Mouse (Mus musculus): Measurements from ENCODE around the gene Pls3.

The Pls3 gene

DNA sequence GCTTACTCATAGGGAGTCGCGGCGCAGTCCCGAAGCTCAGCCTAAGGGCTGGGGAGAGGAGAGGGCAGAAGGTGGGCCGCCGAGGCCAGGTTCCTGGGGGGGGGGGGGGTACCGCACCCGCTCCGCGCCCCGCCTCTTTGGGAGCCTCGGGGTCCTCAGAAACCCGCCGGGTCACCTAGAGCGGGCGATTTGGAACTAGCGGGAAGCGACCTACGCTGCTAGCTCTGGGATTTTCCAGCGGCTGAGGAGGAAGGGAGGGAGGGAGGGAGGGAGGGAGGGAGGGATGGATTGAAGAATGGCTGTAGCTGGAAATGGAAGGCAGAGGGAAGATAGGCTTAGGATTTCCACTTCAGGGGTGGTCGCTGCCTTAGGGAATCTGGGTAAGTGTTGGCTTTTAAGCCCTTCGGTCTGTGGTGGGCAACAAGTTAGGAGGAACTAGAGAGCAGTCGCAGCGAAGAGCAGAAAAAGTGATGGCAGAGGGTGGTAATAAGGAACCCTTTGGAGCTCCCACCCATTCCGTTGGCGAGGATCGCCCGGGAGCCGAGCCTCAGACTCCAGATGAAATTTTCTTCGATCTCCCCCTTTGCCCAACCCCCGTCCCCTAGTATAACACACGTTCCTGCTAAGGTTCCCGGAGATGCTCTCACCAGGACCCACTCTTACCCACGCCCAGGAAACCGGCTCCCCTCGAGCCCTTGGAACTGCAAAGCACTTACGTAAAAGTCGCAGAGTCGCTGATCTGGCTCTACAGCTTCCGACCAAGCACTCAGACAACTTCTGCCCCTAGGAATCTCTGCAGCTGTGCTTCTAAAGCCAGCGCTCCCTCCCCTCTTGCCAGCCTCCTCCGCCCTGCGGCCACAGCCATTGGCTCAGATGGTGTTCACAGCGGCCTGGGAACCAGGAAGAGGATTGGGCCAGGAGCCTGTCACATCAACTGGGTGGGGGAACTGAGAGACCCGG lies at the start of gene Pls3:
Gene Pls3, minus strand, starts transcription at position 851 of the 960 bp plus-strand sequence.
- DNase-seq: peak; percentile 82 to 84

DNA sequence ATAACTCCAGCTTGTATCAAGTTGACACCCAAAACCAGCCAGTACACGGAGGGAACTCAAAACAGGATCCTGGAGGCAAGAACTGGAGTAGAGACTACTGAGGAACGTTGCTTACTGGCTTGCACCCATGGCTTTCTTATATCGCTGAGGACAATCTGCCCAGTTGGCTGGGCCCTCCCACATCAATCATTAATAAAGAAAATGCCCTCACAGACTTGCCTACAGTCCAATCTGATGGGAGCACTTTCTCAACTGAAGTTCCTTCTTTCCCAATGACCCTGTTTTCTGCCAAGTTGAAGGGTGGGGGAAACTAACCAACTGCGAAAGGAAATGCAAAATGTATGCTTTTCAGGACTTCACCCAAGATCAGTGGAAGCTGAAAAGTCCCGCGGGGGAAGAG lies 20.7 kb upstream of the Pls3 start:
- DNase-seq: no peak

DNA sequence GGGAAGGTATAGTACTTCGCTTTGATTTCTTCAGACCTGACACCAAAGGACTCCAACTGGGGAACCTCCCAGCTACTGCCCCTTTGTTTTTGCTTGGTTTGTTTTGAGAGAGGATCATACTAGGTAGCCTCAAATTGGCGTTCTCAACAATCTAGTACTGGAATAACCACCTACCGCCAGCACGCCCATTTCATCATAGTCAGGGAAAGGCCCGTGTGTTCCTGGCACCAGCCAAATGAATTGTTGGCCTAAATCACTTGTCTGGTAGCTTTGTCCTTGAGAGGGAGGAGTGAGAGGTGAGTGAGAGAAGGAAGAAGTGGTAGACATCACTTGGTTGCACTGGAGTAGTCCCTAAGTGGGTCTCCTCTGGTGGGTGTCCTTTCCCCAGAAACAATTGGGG lies 584 bp upstream of the Pls3 start:
- DNase-seq: peak; percentile 2 to 9

DNA sequence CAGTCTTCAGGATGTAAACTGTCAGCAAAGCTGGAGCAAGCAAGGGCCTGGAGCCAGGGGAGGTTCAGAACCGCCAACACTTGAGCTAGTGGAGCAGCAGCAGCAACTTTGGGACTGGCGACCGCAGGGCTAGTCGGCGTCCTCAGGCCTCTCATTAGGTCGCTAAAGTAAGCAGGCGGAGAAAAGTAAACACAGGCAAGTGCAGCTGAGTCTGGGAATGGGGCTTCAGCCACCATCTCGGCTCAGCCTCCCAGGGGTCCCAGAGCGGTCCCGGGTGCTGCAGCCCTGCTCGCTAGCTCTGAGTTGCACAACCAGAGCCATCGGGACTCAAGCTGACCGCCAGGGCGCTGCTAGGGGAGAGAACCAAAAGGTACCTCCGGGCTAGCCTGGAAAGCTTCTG lies 1.2 kb downstream of the Pls3 start:
- peak; percentile 24 to 27 for DNase-seq

GRCm38 (mm10) chrX:75873253-75873652 lies 1.7 kb downstream of the Pls3 start:
- DNase-seq: no peak

DNA sequence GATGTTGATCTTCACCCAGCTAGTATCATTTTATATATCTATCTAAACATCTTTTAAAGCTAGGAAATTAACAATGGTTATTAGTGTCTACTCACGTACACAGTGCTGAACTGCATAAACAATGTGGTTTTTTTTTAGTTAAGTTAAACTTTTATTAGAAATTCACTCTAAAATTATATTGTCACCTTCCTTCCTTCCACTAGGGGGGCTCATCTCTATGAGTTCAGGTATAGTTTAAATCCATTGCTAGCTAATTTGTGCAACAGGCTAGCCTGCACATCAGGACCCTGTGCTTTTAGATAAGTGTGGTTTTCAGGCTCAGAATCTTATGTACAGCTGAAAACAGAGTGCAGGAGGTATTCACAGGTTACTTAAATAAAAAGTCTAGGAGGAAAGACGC lies 3.1 kb downstream of the Pls3 start:
- no peak for DNase-seq

GRCm38 (mm10) chrX:75861715-75862114 lies 13.3 kb downstream of the Pls3 start:
- DNase-seq: no peak

GRCm38 (mm10) chrX:75854294-75854693 lies 20.7 kb downstream of the Pls3 start:
- DNase-seq: no peak

- no peak for DNase-seq
Observed at GRCm38 (mm10) chrX:75844290-75844689, 30.7 kb downstream of the Pls3 start.

GRCm38 (mm10) chrX:75842835-75843234 lies 32.1 kb downstream of the Pls3 start:
- DNase-seq: no peak

DNA sequence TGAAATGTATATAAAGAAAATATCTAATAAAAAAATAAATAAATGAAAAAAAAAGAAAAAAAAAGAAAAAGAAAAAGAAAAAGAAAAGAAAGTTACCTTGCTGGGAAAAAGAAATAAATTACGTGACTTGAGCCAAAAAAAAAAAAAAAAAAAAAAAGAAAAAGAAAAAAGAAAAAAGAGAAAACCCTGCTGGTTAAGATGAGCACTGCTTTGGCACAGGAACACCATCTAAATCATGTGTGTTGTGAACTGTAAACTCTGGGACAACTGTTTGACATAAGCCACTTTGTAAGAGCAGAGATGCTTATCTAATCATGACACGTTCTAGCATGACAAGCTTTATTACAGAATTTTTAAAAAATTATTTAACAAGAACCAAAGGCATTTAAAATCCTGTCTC lies 32.9 kb downstream of the Pls3 start:
- DNase-seq: no peak

GRCm38 (mm10) chrX:75840263-75840662 lies 34.7 kb downstream of the Pls3 start:
- DNase-seq: no peak

GRCm38 (mm10) chrX:75834836-75835235 lies 40.1 kb downstream of the Pls3 start:
- no peak for DNase-seq

DNA sequence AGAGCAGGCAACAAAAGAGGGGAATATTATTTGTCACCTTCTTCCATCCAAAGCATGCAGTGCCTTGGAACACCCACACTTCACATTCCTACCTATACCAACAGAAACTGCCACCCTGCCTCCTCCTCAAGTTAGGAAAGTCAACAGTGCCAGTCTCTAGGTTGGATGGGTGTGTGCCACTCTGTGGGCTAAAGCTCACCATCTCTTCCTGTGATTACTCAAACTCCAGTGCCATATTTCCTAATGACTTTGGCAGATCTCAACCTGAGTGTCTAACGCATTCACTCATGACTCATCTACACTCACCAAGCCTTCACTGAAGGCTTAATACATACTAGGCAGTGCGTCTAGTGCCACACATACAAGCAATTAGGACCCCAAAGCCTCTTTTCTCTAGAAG lies 40.7 kb downstream of the Pls3 start:
- no peak for DNase-seq

DNA sequence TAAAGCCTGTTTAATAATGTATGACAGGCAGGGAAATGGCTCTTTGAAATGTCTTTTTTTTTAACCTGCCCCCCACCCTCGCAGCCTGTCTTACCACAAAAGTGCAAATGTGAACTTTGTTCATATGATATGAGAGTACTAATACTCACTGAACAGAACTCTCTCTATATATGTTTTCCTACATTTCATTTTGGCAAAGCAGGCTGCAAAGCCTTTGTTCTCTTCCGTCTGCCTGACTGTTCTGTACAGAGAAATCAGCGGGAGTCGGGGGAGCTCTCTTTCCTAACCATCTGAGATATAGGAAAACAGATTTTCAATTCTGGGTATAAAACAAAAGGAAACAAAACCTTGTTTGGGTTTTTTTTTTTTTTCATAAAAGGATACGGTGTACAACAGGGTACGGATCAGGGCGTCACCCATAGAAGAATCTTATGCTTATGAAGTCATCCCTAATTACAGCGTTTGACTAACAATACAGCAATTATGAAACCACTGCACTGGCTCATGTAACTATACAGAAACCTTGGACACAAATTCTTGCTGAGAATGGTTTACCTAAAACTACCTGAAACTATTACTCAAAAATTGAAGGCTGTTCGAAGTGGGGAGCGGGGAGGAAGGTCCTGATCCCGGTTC lies 41.9 kb downstream of the Pls3 start:
- no peak for DNase-seq

- DNase-seq: no peak
Observed at GRCm38 (mm10) chrX:75829867-75830255, 45.1 kb downstream of the Pls3 start.

DNA sequence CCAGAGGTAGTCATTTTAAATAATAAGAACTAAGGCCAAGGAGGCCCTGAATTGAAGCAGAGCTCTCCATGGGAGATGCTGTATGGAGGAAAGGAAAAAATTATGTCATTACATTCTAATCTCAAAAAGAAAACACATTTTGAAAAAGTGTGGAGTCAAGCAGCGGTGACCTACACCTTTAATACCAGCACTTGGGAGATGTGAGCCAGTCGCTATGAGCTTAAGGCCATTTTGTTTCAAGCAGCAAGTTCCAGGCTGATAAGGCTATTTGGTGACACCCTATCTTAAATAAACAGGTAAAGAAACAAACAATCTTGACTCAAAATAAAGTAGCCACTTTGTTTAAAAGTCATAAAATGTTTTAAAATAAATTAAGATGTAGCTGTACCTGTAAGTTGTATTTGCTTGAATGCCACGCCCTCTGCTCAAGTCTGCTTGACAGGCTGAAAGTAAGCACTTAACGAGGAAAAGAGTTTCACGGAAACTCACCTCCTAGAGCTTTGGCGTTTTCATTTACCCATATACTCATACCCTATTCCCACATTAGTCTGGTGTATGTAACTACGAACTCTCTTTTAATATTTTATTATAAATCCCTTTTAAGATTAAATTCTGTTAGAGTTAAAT lies 45.6 kb downstream of the Pls3 start:
- DNase-seq: no peak

DNA sequence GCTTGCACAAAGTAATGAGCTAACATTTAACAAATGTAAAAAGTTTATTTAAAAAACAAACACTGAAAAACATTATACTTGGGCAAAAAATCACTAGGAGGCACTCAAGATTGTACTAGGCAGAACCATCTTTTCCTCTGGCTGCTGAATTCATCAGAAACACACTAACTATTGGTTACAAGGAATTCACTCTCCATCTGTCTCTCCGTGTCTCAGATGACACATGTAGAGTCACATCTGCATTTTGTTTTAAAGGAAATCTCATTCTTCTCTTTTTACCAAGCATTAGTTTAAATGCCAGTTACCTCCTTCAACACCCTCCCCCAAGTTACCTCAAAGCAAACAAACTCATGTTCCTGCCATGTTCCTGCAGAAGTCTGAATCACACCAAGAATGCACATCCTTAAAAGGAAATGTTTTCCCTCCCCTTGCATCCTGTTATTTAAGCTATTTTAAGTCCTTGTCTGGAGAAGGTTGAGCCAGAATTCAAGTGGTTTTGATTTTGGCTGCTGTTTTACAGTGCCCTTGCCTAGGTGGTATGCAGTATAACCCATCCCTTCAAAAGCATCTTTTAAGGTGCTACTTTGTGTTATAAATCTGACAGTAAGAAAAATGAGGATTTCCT lies 56.2 kb downstream of the Pls3 start:
- DNase-seq: no peak

DNA sequence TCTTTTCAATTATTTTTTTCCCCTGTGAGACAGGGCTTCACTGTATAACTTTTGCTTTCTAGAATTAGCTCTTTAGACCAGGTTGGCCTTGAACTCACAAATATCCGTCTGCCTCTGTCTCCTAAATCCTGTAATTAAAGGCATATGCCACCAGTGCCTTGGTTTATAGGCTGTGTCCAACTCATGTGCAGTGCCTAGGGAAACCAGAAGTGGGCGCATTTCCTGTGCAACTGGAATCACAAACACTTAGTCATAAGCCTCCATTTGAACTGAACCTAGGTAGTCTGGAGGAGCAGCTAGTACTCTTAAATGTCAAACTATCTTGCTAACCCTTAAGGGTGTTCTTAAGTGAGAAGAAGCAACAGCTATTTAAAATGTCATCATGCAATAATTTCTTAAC lies 60.0 kb downstream of the Pls3 start:
- peak in 1 of 2 experiments; percentile 6 for DNase-seq

DNA sequence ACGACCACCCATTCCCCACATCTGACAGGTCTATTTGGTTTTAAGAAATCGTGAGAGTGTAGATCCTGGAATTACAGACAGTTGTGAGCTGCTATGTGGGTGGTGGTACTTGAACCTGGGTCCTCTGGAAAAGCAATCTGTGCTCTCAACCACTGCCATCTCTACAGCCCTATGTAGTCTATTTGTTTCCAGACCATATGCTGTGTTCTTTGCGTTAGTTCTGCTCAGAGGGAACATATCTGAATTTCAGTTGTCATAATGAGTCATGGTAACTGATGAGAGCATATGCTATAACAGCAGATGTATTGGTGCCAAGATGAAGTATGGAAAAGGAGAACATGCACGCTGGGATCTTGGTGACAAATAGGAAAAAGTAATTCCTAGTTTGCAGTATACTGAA lies 60.9 kb downstream of the Pls3 start:
- DNase-seq: no peak

GRCm38 (mm10) chrX:75796583-75796982 lies 78.4 kb downstream of the Pls3 start:
- DNase-seq: peak; percentile 57 to 69

GRCm38 (mm10) chrX:75779796-75780195 lies 95.2 kb downstream of the Pls3 start:
- DNase-seq: no peak

- peak in 1 of 2 experiments; percentile 58 for DNase-seq
Observed at GRCm38 (mm10) chrX:75777461-75777860, 97.5 kb downstream of the Pls3 start.

Data from cerebellum, postnatal 14 days (tissue).